Mouse (Mus musculus) adrenal gland, adult 2 months (tissue): ENCODE measurements around the gene H2al2a. TPM values are rescaled to one million over a fixed set of nuclear protein-coding genes. Genes with fewer than 3 reads are reported as not detected.
"Not testable (repeated sequence)": the region's sequence is repeated elsewhere in the genome, so short reads cannot be mapped to it uniquely, and the experiment has no call there.

ENCODE experiments used
- DNase-seq: peaks from one replicate; pipeline ENCODE4 v3.0.0; 2021
- polyA plus RNA-seq: library from polyadenylated mRNA; depleted of rRNA; stranded (reverse); fragments of >200 nt; gene quantifications from 2 replicates; pipeline ENCODE4 v1.2.3, GENCODE M21; 2012; rRNA removed
- total RNA-seq, 2 experiments: library from RNA; stranded (reverse); gene quantifications; 2 replicates each; pipeline ENCODE4 v1.2.3; 2021

The H2al2a gene
- total and polyA plus RNA-seq, 3 experiments: not detected

- no peak for DNase-seq
These were observed 21.0 kb downstream of the H2al2a start for GRCm38 (mm10) chr2:17975601-17976327.

- DNase-seq: no peak
These were observed 22.8 kb downstream of the H2al2a start for GRCm38 (mm10) chr2:17973868-17974440.

DNA sequence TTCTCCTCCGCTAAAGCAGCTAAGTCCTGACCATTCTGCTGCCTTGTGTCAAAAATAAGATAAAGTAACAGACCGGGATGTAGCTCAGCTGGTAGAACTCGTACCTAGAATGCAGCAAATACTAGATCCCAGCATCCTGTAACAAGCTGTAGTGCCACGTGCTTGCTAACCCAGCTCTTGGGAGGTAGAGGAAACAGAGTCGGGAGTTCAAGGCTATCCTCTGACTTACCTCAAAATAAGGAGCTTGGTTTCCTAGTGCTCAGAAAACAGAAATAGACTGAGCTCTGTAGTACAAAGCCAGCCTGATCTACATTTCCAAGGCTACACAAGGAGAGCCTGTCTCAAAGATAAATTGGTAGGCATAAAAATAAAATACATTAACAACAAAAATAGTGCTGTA is 23.5 kb downstream of the H2al2a start:
- DNase-seq: no peak

DNA sequence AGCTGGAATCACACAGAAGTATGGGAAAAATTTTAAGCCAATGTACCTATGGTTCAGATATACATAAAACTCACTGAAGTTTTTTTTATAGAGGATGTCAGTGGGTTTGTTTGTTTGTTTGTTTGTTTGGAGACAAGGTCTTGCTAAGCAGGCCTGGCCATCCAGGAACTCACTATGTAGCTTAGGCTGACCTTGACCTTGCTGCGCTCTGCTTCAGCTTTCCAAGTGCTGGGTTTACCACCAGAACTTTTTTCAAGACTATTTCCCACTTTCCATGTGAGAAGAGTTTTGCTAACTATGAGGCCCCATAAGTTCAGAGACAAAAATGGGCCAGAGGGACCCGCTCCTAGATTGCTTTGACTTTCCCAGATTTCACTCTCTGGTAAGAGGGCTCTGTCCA is 23.9 kb downstream of the H2al2a start:
- DNase-seq: no peak

DNA sequence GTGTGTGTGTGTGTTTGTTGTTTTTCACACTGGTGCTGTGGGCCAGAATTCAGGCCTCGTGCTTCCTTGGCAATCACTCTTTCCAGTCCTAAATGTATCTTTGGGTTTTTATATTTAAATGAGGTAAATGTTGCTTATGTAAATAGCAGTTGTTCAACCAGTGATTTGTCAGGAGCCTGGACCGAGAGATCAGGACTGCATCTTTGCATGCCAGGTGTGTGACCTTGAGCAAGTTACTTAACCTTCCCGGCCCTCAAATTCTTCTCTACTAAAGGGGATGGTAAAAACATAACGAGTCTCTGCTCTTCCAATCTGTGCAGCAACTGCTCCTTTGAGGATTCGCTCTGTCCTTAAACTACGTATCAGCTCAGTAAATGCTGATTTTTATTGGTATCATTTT is 25.4 kb downstream of the H2al2a start:
- DNase-seq: no peak

DNA sequence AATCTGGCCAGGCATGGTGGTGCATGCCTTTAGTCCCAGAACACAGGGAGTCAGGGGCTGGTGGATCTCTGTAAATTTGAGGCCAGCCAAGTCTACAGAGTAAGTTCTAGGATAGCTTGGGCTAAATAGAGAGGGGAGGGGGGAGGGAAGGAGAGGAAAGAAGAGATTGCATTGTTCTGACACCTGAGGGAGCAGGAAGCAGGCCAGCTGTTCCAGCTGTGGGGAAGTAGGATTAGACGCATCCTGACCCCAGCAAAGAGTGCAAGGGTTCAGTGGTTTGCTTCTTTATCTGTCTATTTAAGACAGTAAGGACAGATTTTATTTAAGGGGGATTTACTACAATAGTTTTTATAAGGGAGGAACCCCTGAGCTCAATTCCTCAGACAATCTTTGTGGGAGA is 26.1 kb downstream of the H2al2a start:
- no peak for DNase-seq

GRCm38 (mm10) chr2:17970187-17970586 is 26.6 kb downstream of the H2al2a start:
- no peak for DNase-seq

DNA sequence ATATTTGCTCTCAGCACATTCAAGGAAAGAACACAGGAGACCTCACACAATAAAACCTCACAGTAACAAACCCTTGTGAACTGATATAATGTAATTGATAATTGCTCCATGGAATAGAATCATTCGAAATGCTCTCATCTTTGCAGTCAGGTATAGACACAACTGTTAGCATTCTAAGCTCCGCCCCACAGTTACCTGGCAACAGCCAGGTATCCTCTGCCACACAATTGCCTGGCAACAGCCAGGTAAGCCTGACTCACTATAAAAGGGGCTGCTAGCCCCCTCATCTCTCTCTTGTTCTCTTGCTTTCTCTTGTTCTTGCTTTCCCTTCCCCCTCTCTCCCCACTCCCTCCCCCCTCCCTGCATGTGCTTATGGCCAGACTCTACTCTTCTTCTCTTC is 28.2 kb downstream of the H2al2a start:
- DNase-seq: no peak

- not testable (repeated sequence) for DNase-seq
These were observed 28.7 kb downstream of the H2al2a start for GRCm38 (mm10) chr2:17968037-17968436.

DNA sequence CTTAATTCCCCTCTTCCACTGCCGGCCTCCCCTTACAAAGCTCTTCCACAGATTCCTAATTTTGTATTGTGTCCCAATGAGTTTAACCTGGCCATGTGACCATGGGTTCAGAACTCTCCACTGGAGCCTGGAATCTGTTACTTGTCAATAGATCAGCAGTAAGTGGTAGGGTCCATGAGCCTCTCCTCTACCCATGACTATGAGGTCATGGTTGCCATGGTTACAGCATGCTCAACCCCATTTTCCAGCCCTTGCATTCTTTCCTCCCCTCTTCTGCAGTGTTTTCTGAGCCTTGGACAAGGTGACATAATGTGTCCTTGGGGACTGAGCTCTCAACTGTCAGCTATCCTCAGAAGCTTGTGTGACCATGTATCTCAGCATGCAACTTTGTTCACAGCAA is 37.3 kb downstream of the H2al2a start:
- DNase-seq: peak; percentile 5

DNA sequence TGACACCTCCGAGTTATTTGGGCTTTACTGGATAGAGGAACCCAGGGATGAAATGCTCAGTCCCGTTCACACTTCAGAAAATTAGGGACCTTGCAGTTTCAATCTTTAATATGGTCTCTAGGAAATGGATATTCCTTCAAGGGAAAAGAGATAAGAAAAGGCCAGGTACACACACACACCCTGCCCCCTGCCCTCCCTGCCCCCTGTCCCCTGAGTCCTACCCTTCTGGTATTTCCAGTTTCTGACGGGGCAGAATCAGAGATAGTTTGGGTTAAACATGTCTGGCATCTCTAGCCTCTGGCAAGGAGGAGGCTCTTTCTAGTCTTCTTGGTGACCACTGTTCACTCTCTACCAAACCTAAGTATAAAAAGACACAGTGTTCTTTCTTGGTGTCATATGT is 49.9 kb downstream of the H2al2a start:
- DNase-seq: no peak

Other genes with a start within 250 kb of the H2al2a start
- gene A930004D18Rik, start 40.8 kb upstream of the H2al2a start, total RNA-seq: 1 to 10 TPM in 1 of 2 experiments, under 1 TPM in 1; 0.92 to 3.3 TPM
- gene A930004D18Rik, start 40.8 kb upstream of the H2al2a start, polyA plus RNA-seq: 0.42 and 0.70 TPM in 2 replicates
- 1 to 10 TPM; 2.3 to 3.8 TPM for gene Skida1, start 52.1 kb upstream of the H2al2a start, total RNA-seq
- gene Skida1, start 52.1 kb upstream of the H2al2a start, polyA plus RNA-seq: 1.8 and 3.1 TPM in 2 replicates
- 10 to 100 TPM; 42.8 to 44.6 TPM for gene Mllt10, start 58.3 kb upstream of the H2al2a start, total RNA-seq
- 22.6 and 23.2 TPM in 2 replicates for gene Mllt10, start 58.3 kb upstream of the H2al2a start, polyA plus RNA-seq